Mouse (Mus musculus) kidney, adult 2 months (tissue): ENCODE data around the gene Sun1.

Experiments
- CTCF ChIP-seq: fragments of 200-500 bp; conservative IDR thresholded peaks from 2 replicates; pipeline ENCODE4 v1.5.1; 2011; ENCODE audit warnings: low read depth, mild to moderate bottlenecking, control low read depth, low read length, moderate library complexity, mixed read lengths; ENCODE audit not compliant: insufficient read depth, insufficient read length
- POLR2A ChIP-seq: fragments of 200-500 bp; IDR thresholded peaks from one replicate; pipeline ENCODE4 v1.6.1; 2011; ENCODE audit warnings: low read depth, low read length, control low read depth

GRCm38 (mm10) chr5:139290467-139291259 lies 90.2 kb downstream of the Sun1 start:
- TF ChIP-seq CTCF, result no peak
- TF ChIP-seq POLR2A, result no peak
